Mouse (Mus musculus): ENCODE measurements around the gene Olfr1186.

DNA sequence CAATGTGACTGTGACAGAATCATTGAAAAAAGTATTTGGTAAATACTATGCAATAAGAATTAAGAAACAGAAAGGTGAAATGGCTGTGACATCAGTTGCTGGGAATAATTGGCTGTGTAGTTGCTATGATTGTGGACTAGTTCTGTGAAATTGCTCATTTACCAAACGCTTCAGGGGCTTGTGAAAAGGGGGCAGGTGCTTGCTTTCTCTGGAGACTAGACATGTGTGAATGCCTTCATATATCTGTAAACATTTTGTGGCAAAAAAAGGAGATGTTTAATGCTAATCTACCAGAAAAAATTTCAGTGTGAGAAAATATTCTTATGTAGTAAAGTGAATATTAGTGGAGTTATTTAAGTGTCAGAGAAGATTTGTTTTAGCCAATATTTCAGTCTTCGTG, 25.3 kb upstream of the Olfr1186 start, which contains the start of gene Olfr1185-ps1:
- TF ChIP-seq POLR2A (IDR thresholded peaks at IDR 0.05; ENCODE audit: borderline replicate concordance, control insufficient read depth, low read depth, low read length), result no peak
- TF ChIP-seq CTCF (IDR thresholded peaks at IDR 0.05; ENCODE audit: control insufficient read depth, insufficient read depth, low read length), result no peak
